Mouse (Mus musculus) liver, postnatal 0 days (tissue): ENCODE results near the gene Gnb1. TPM values are rescaled to one million over a fixed set of nuclear protein-coding genes. Genes with fewer than 3 reads are reported as not detected.

Experiments used
- ATAC-seq: fragments of 200-750 bp; cut with Nextera tagmentation; 2 replicates; pipeline ENCODE4 v1.8.0; 2017; ENCODE audit warnings: mild to moderate bottlenecking, moderate library complexity
- DNase-seq: peaks from one replicate; pipeline ENCODE4 v3.0.0-alpha.2; 2016
- H3K27ac ChIP-seq: fragments of 300-500 bp; sonication (generic); 2 replicates; pipeline ENCODE4 v1.5.1; 2014; ENCODE audit warnings: antibody characterized with exemption, moderate library complexity, mild to moderate bottlenecking, low read depth
- H3K27me3 ChIP-seq: fragments of 300-500 bp; sonication (generic); 2 replicates; pipeline ENCODE4 v1.6.1; 2014; ENCODE audit warnings: low read length, control low read depth, mixed read lengths; ENCODE audit not compliant: insufficient read depth
- H3K36me3 ChIP-seq: fragments of 300-500 bp; sonication (generic); replicated peaks from 2 replicates; pipeline ENCODE4 v1.6.1; 2014; ENCODE audit warnings: mild to moderate bottlenecking, control low read depth, low read length, moderate library complexity, mixed read lengths; ENCODE audit not compliant: insufficient read depth
- H3K4me1 ChIP-seq: fragments of 300-500 bp; sonication (generic); 2 replicates; pipeline ENCODE4 v1.6.1; 2014; ENCODE audit warnings: antibody characterized with exemption, mild to moderate bottlenecking, control low read depth; ENCODE audit not compliant: insufficient read depth
- H3K4me2 ChIP-seq: fragments of 300-500 bp; sonication (generic); 2 replicates; pipeline ENCODE4 v1.6.1; 2014; ENCODE audit warnings: low read depth, mild to moderate bottlenecking, low read length, moderate library complexity, mixed read lengths
- H3K4me3 ChIP-seq: fragments of 300-500 bp; sonication (generic); 2 replicates; pipeline ENCODE4 v1.5.1; 2014; ENCODE audit warnings: low read depth, low read length
- H3K9ac ChIP-seq: fragments of 300-500 bp; sonication (generic); replicated peaks from 2 replicates; pipeline ENCODE4 v1.6.1; 2014; ENCODE audit warnings: mild to moderate bottlenecking, moderate library complexity
- H3K9me3 ChIP-seq: fragments of 300-500 bp; sonication (generic); 2 replicates; pipeline ENCODE4 v1.6.1; 2016; ENCODE audit warnings: mild to moderate bottlenecking, control low read depth, low read length, mixed read lengths
- CTCF ChIP-seq: sonication (generic); IDR thresholded peaks from 2 replicates; pipeline ENCODE4 v1.5.1; 2016; ENCODE audit warnings: antibody characterized with exemption, low read depth
- EP300 ChIP-seq: IDR thresholded peaks from 2 replicates; pipeline ENCODE4 v1.6.1; 2016; ENCODE audit warnings: antibody characterized with exemption, low read depth, mild to moderate bottlenecking
- WGBS: fragments of 180-500 bp; shearing (Covaris S2); extraction: QIAGEN DNeasy Blood & Tissue Kit; methylation state at CpG from one replicate; pipeline ENCODE4 v1.1.7; 2014; ENCODE audit not compliant: insufficient replicate concordance; 5-methylcytosine and 5-hydroxymethylcytosine counted together
- polyA plus RNA-seq: library from polyadenylated mRNA; unstranded; fragments of >200 nt; fragmentation: Nextera tagmentation; extraction: Ambion mirVana; gene quantifications from 2 replicates; pipeline ENCODE4 v1.2.1, GENCODE M21; 2015

The Gnb1 gene
- polyA plus RNA-seq, 1 experiment from 2014 or later = 88.4 TPM

- Histone ChIP-seq H3K4me3 (no peak overlapping the region), H3K27ac (no peak overlapping the region), H3K4me2 (no peak overlapping the region), H3K9ac (no peak overlapping the region), H3K36me3 (peaks cover 43% of the 10 kb centered on the region), H3K4me1 (no peaks in the 10 kb centered on the region), H3K27me3 (no peaks in the 10 kb centered on the region), H3K9me3 (no peaks in the 10 kb centered on the region)
- ATAC-seq = no peak
- no peak for DNase-seq
- TF ChIP-seq CTCF (no peak), EP300 (no peak)
- 65% methylated on average over 7 of the region's 7 CpGs for WGBS
These were observed 100.0 kb downstream of the Gnb1 start for GRCm38 (mm10) chr4:155591012-155591719.

GRCm38 (mm10) chr4:155593780-155594179, 102.6 kb downstream of the Gnb1 start:
- Histone ChIP-seq H3K9ac (no peak overlapping the region), H3K4me2 (no peak overlapping the region), H3K9me3 (no peaks in the 10 kb centered on the region), H3K27ac (no peak overlapping the region), H3K4me1 (peaks cover 10% of the 10 kb centered on the region), H3K27me3 (no peaks in the 10 kb centered on the region), H3K4me3 (no peak overlapping the region), H3K36me3 (peaks cover 19% of the 10 kb centered on the region)
- TF ChIP-seq EP300 = no peak
- TF ChIP-seq CTCF = no peak
- no peak for ATAC-seq
- 31% methylated on average over 1 of the region's 1 CpGs for WGBS
- no peak for DNase-seq

- H3K9ac ChIP-seq = no peak overlapping the region
- H3K27ac ChIP-seq = no peak overlapping the region
- H3K36me3 ChIP-seq = 0 out of 2 replicates have a peak, but pooled peaks cover 3% of the 10 kb centered on the region
- ATAC-seq (no peak), DNase-seq (no peak)
- no peak overlapping the region for H3K4me3 ChIP-seq
- H3K9me3 ChIP-seq = no peaks in the 10 kb centered on the region
- H3K27me3 ChIP-seq = no peaks in the 10 kb centered on the region
- no peak overlapping the region for H3K4me2 ChIP-seq
- 73% methylated on average over 3 of the region's 3 CpGs for WGBS
- TF ChIP-seq CTCF (no peak), EP300 (no peak)
- peaks cover 16% of the 10 kb centered on the region for H3K4me1 ChIP-seq
These were observed 104.6 kb downstream of the Gnb1 start for GRCm38 (mm10) chr4:155595777-155596176.

GRCm38 (mm10) chr4:155596606-155597005, 105.4 kb downstream of the Gnb1 start:
- Histone ChIP-seq H3K27me3 (no peaks in the 10 kb centered on the region), H3K4me2 (no peak overlapping the region), H3K4me1 (peaks cover 16% of the 10 kb centered on the region), H3K27ac (no peak overlapping the region), H3K9me3 (no peaks in the 10 kb centered on the region), H3K4me3 (no peak overlapping the region), H3K36me3 (no peaks in the 10 kb centered on the region), H3K9ac (no peak overlapping the region)
- 48% methylated on average over 5 of the region's 5 CpGs for WGBS
- ATAC-seq (no peak), DNase-seq (no peak)
- no peak for TF ChIP-seq CTCF
- TF ChIP-seq EP300 = peak; percentile 50; the same call in 1 of the 2 replicates

- DNase-seq (peak; percentile 65), ATAC-seq (no peak)
- Histone ChIP-seq H3K4me2 (no peak overlapping the region), H3K36me3 (0 out of 2 replicates have a peak, but pooled peaks cover 2% of the 10 kb centered on the region), H3K9me3 (no peaks in the 10 kb centered on the region), H3K27ac (no peak overlapping the region), H3K4me3 (no peak overlapping the region), H3K9ac (no peak overlapping the region), H3K27me3 (no peaks in the 10 kb centered on the region), H3K4me1 (peaks cover 29% of the 10 kb centered on the region)
- WGBS = 27% methylated on average over 11 of the region's 20 CpGs
- no peak for TF ChIP-seq CTCF
- TF ChIP-seq EP300 = no peak
These were observed 107.4 kb downstream of the Gnb1 start for GRCm38 (mm10) chr4:155598536-155598935.

- TF ChIP-seq CTCF (no peak), EP300 (no peak)
- H3K9me3 ChIP-seq = no peaks in the 10 kb centered on the region
- H3K9ac ChIP-seq = peak overlapping the region; percentile 90
- no peak for DNase-seq
- peaks cover 39% of the 10 kb centered on the region for H3K4me1 ChIP-seq
- ATAC-seq = no peak
- H3K4me2 ChIP-seq = peak overlapping the region; percentile 93
- 0 out of 2 replicates have a peak, but pooled peaks cover 2% of the 10 kb centered on the region for H3K36me3 ChIP-seq
- H3K27ac ChIP-seq = peak overlapping the region; percentile 98
- WGBS = 53% methylated on average over 11 of the region's 11 CpGs
- peak overlapping the region; percentile 95 for H3K4me3 ChIP-seq
- no peaks in the 10 kb centered on the region for H3K27me3 ChIP-seq
These were observed 109.0 kb downstream of the Gnb1 start for GRCm38 (mm10) chr4:155599901-155600825.
